Mouse (Mus musculus): ENCODE measurements around the gene Serpini1. TPM values are rescaled to one million over a fixed set of nuclear protein-coding genes. Genes with fewer than 3 reads are reported as not detected.

Gene Serpini1
- polyA plus RNA-seq, 1 experiment from 2014 or later: 13.2 TPM

DNA sequence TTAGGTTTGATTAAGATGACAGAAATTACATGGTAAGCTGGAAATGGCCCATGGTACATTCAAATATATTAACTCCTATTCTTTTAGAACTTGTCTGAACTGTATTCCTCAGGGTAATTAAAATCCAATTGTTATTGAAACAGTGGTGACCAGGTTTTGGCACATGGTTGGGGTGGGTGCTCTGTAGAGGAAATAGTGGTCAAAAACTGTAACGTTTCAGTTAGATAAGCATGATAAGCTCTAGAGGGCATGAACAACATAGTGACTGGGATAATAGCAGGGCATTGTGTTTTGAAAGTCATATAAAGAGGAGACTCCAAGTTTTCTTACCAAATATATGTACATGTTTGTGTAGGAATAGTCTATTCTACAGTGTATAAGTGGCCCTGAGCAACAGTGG lies 134.7 kb downstream of the Serpini1 start:
- WGBS: 88% methylated on average over 1 of the region's 1 CpGs
- ATAC-seq (ENCODE audit: insufficient number of reproducible peaks, insufficient read depth, low FRiP score, low TSS enrichment): no peak

More for the DNA sequence above, 134.7 kb downstream of the Serpini1 start:
- Histone ChIP-seq H3K4me2 (replicated peaks) (no peak overlapping the region), H3K4me1 (no peaks in the 10 kb centered on the region), H3K27ac (no peak overlapping the region), H3K9me3 (no peaks in the 10 kb centered on the region), H3K4me3 (no peak overlapping the region), H3K36me3 (no peaks in the 10 kb centered on the region), H3K9ac (no peak overlapping the region), H3K27me3 (no peaks in the 10 kb centered on the region)

Other genes starting within 250 kb of the Serpini1 start
- gene Wdr49, start 75.4 kb upstream of the Serpini1 start, polyA plus RNA-seq (2016; fragmentation: Nextera tagmentation; extraction: Ambion mirVana): not detected in 2 replicates
- 87.2 and 88.3 TPM in 2 replicates for gene Pdcd10, start 691 bp upstream of the Serpini1 start, polyA plus RNA-seq (2016; fragmentation: Nextera tagmentation; extraction: Ambion mirVana)
- not detected in 2 replicates for gene Gm29133, start 190.7 kb downstream of the Serpini1 start, polyA plus RNA-seq (2016; fragmentation: Nextera tagmentation; extraction: Ambion mirVana)